Mouse (Mus musculus) limb, embryonic 14.5 days (tissue): ENCODE measurements around the gene Syn2. TPM values are rescaled to one million over a fixed set of nuclear protein-coding genes. Genes with fewer than 3 reads are reported as not detected.

Source experiments
- ATAC-seq: fragments of 200-750 bp; cut with Nextera tagmentation; 2 replicates; pipeline ENCODE4 v1.8.0; 2017; ENCODE audit warnings: low read depth, moderate number of reproducible peaks, moderate TSS enrichment; ENCODE audit not compliant: low FRiP score
- DNase-seq: peaks from one replicate; pipeline ENCODE4 v3.0.0-alpha.2; 2015; ENCODE audit warnings: low spot score
- H3K27ac ChIP-seq: fragments of 300-500 bp; sonication (generic); replicated peaks from 2 replicates; pipeline ENCODE4 v1.5.1; 2014; ENCODE audit warnings: low read depth, mild to moderate bottlenecking, low read length, moderate library complexity, mixed read lengths
- H3K27me3 ChIP-seq: fragments of 300-500 bp; sonication (generic); 2 replicates; pipeline ENCODE4 v1.6.1; 2014; ENCODE audit warnings: low read length, mixed read lengths; ENCODE audit not compliant: control insufficient read depth, insufficient read depth
- H3K36me3 ChIP-seq: fragments of 300-500 bp; sonication (generic); 2 replicates; pipeline ENCODE4 v1.6.1; 2014; ENCODE audit warnings: mild to moderate bottlenecking, low read length, moderate library complexity, mixed read lengths; ENCODE audit not compliant: control insufficient read depth, insufficient read depth
- H3K4me1 ChIP-seq: fragments of 300-500 bp; sonication (generic); 2 replicates; pipeline ENCODE4 v1.6.1; 2014; ENCODE audit warnings: antibody characterized with exemption, low read length, mixed read lengths; ENCODE audit not compliant: control insufficient read depth, insufficient read depth
- H3K4me2 ChIP-seq: fragments of 300-500 bp; sonication (generic); replicated peaks from 2 replicates; pipeline ENCODE4 v1.6.1; 2014; ENCODE audit warnings: low read depth, mild to moderate bottlenecking, low read length, moderate library complexity; ENCODE audit not compliant: severe bottlenecking
- H3K4me3 ChIP-seq: fragments of 300-500 bp; sonication (generic); replicated peaks from 2 replicates; pipeline ENCODE4 v1.5.1; 2014; ENCODE audit warnings: low read length
- H3K9ac ChIP-seq: fragments of 300-500 bp; sonication (generic); 2 replicates; pipeline ENCODE4 v1.6.1; 2014; ENCODE audit warnings: mild to moderate bottlenecking, low read depth, low read length, moderate library complexity; ENCODE audit not compliant: severe bottlenecking
- H3K9me3 ChIP-seq: fragments of 300-500 bp; sonication (generic); 2 replicates; pipeline ENCODE4 v1.6.1; 2016; ENCODE audit warnings: low read length; ENCODE audit not compliant: control insufficient read depth
- POLR2A ChIP-seq: fragments of 200-500 bp; IDR thresholded peaks from 2 replicates; pipeline ENCODE4 v1.8.0; 2012; ENCODE audit warnings: inconsistent platforms, mild to moderate bottlenecking, moderate library complexity, borderline replicate concordance; ENCODE audit not compliant: insufficient read depth, insufficient read length; ENCODE audit errors: extremely low read depth
- WGBS: fragments of 180-500 bp; shearing (Covaris S2); extraction: QIAGEN DNeasy Blood & Tissue Kit; methylation state at CpG from one replicate; pipeline ENCODE4 v1.1.7; 2014; 5-methylcytosine and 5-hydroxymethylcytosine counted together
- polyA plus RNA-seq, 2 experiments: library from polyadenylated mRNA; depleted of rRNA in 1 of 2; stranded (reverse) in 1 of 2; unstranded in 1 of 2; fragments of >200 nt; fragmentation: Nextera tagmentation in 1 of 2; extraction: Ambion mirVana in 1 of 2; gene quantifications; 2 replicates each; pipeline versions ENCODE4 v1.2.1 to v1.2.3; 2012 to 2014

Gene Syn2
- polyA plus RNA-seq, 2 experiments = 0.91 to 1.6 TPM

- no peak overlapping the region for H3K4me2 ChIP-seq
- ATAC-seq (no peak), DNase-seq (no peak)
- no peak overlapping the region for H3K4me3 ChIP-seq
- no peaks in the 10 kb centered on the region for H3K36me3 ChIP-seq
- H3K27me3 ChIP-seq = no peaks in the 10 kb centered on the region
- no peak overlapping the region for H3K27ac ChIP-seq
- no peaks in the 10 kb centered on the region for H3K4me1 ChIP-seq
- H3K9ac ChIP-seq = no peak overlapping the region
- TF ChIP-seq POLR2A = no peak
- H3K9me3 ChIP-seq = no peaks in the 10 kb centered on the region
- 65% methylated on average over 2 of the region's 2 CpGs for WGBS
Observed at GRCm38 (mm10) chr6:115210187-115210586, 75.5 kb downstream of the Syn2 start.

DNA sequence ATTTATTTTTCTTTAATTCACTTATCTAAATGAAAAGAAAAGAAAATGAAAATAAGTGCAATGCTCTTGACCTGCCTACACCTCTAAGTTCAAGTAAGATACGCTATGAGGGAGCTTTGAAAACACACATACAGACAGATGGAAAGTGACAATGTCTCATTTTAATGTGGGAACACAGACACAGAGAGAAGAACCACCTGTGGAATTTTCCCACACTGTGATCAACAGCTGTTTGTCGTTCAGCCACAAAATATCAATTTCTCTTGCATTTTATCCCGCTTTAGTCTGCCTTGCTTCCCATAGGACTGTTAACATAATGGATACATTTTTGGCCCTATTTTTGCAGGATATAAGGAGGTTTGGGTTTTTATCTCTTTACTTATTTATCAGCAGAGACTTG is 76.1 kb downstream of the Syn2 start:
- no peak for ATAC-seq
- H3K27ac ChIP-seq = no peak overlapping the region

DNA sequence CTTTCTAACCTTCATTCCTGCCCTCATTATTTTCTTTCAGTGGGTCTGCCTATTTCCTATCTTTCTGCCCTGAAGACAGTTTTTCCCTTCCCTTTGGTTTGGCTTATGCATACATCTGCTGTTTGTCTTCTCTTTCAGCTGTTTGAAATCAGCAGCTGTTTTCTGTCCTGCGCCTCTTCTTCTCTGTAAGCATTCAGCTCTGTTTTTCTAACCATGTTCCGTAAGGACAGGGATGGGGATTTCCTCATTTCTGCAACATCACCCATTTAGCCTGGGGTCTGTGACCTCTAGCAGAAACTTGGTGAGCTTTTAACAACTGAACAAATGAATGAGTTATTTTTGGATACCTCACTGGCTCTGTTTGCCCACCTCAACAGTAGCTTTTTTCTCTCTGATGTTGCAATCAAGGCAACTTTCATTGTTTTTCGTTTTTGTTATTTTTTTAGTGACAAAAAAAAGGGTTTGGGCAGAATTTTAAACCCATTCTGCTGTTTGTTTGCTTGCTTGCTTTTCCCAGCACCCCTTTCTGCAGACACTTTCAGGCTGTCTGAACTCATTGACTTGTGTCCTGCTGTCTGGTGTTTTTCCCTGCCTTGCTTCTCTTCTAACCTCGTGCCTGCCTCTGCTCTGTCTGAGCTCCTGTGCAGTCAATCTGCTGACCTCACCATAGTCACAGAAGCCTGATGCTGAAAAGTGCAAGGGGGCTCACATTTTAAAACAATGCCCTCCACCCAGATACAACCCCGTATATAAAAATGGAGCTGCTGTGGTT is 77.6 kb downstream of the Syn2 start:
- Histone ChIP-seq H3K9me3 (no peaks in the 10 kb centered on the region), H3K4me1 (no peaks in the 10 kb centered on the region), H3K9ac (no peak overlapping the region), H3K27me3 (no peaks in the 10 kb centered on the region), H3K4me3 (no peak overlapping the region), H3K4me2 (no peak overlapping the region), H3K36me3 (no peaks in the 10 kb centered on the region), H3K27ac (no peak overlapping the region)
- WGBS = 69% methylated on average over 5 of the region's 5 CpGs
- no peak for ATAC-seq
- no peak for DNase-seq
- TF ChIP-seq POLR2A = no peak

More for the DNA sequence above, 76.1 kb downstream of the Syn2 start:
- no peak for TF ChIP-seq POLR2A
- H3K36me3 ChIP-seq = no peaks in the 10 kb centered on the region
- H3K9ac ChIP-seq = no peak overlapping the region
- no peak overlapping the region for H3K4me3 ChIP-seq
- no peaks in the 10 kb centered on the region for H3K9me3 ChIP-seq
- 61% methylated on average over 3 of the region's 3 CpGs for WGBS
- H3K4me1 ChIP-seq = no peaks in the 10 kb centered on the region
- DNase-seq = peak; percentile 22
- no peak overlapping the region for H3K4me2 ChIP-seq
- no peaks in the 10 kb centered on the region for H3K27me3 ChIP-seq

- Histone ChIP-seq H3K9ac (no peak overlapping the region), H3K36me3 (no peaks in the 10 kb centered on the region), H3K27ac (no peak overlapping the region), H3K4me3 (no peak overlapping the region), H3K4me2 (no peak overlapping the region), H3K27me3 (no peaks in the 10 kb centered on the region), H3K9me3 (no peaks in the 10 kb centered on the region), H3K4me1 (no peaks in the 10 kb centered on the region)
- DNase-seq = no peak
- no peak for ATAC-seq
- WGBS = 43% methylated on average over 5 of the region's 5 CpGs
- TF ChIP-seq POLR2A = no peak
Observed at GRCm38 (mm10) chr6:115213129-115213528, 78.4 kb downstream of the Syn2 start.

DNA sequence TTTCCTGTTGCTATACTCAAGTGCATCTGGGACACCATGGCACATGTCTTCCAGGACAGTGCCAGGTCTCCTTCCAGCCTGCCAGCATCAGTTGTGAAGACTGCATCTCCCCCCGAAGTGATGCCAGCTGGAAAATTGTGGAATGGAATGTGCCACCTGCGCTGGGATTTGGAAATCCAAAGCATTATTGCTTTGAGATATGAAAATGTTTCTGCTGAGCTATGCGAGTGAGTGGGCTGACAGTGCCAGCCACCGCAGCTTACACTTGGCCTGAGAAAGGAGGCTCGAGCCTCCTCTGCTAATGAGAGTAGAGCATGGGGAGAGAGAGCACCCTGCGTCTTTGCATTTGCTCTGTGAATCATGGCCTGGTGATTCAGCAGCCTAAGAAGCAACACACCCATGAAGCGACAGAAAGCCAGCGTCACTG is 86.5 kb downstream of the Syn2 start:
- Histone ChIP-seq H3K4me3 (no peak overlapping the region), H3K4me1 (no peaks in the 10 kb centered on the region), H3K9ac (no peak overlapping the region), H3K36me3 (no peaks in the 10 kb centered on the region), H3K4me2 (no peak overlapping the region), H3K9me3 (no peaks in the 10 kb centered on the region), H3K27me3 (no peaks in the 10 kb centered on the region), H3K27ac (no peak overlapping the region)
- 79% methylated on average over 8 of the region's 8 CpGs for WGBS
- no peak for TF ChIP-seq POLR2A
- no peak for DNase-seq
- ATAC-seq = no peak
